Mouse (Mus musculus) E14TG2a.4 (cell line): ENCODE results near the gene Ovol2.

Experiments
- CTCF ChIP-seq: conservative IDR thresholded peaks from 2 replicates; pipeline ENCODE4 v1.5.1; 2014; ENCODE audit warnings: low read length
- NANOG ChIP-seq: IDR thresholded peaks from 2 replicates; pipeline ENCODE4 v1.6.1; 2014; ENCODE audit warnings: borderline replicate concordance, low read length, mixed read lengths
- POU5F1 ChIP-seq: IDR thresholded peaks from 2 replicates; pipeline ENCODE4 v1.6.1; 2014; ENCODE audit warnings: low read length, borderline replicate concordance

DNA sequence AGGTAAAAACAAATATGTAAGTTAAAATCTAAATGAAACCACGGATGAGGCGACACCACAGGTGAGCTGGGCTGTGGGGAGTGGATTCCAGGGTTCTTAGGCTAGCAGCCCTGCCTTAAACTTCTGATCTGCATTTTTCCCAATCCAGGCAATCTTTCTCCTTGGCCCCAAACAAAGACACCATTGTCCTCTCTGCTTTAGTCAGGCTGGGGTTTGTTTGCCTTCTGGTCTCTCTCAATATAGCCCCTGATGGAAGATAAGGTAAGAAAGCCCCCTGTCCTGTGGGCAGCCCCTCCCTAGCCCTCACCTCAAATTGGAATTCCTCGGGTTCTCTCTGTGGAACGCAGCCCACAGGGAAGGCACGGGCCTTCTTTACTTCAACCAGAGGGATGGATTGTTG lies 21.7 kb downstream of the Ovol2 start:
- TF ChIP-seq CTCF (no peak), NANOG (no peak), POU5F1 (no peak)
